Mouse (Mus musculus) myocyte (in vitro differentiated cells): ENCODE results near the gene Rabgap1l.

ENCODE experiments used
- E2F4 ChIP-seq: IDR thresholded peaks from one replicate; pipeline ENCODE4 v1.6.1; 2011; ENCODE audit warnings: mild to moderate bottlenecking, control low read depth, moderate library complexity; ENCODE audit not compliant: insufficient read depth
- MAX ChIP-seq: IDR thresholded peaks from one replicate; pipeline ENCODE4 v1.6.1; 2011; ENCODE audit warnings: low read depth, mild to moderate bottlenecking, control low read depth
- MYOD1 ChIP-seq, 3 experiments: IDR thresholded peaks; one replicate each; pipeline ENCODE4 v1.6.1; 2011; ENCODE audit warnings: control low read depth in 2 of 3, low read depth in 2 of 3, mild to moderate bottlenecking in 2 of 3, moderate library complexity in 1 of 3; ENCODE audit not compliant: insufficient read length in 2 of 3, control insufficient read depth in 1 of 3
- MYOG ChIP-seq, 3 experiments: IDR thresholded peaks; one replicate each; pipeline ENCODE4 v1.6.1; 2011; ENCODE audit warnings: control low read depth in 2 of 3, low read depth in 2 of 3, mild to moderate bottlenecking in 2 of 3; ENCODE audit not compliant: insufficient read length in 2 of 3, control insufficient read depth in 1 of 3, insufficient read depth in 1 of 3
- POLR2A ChIP-seq: IDR thresholded peaks from one replicate; pipeline ENCODE4 v1.6.1; 2011; ENCODE audit warnings: low read depth, mild to moderate bottlenecking, control low read depth, moderate library complexity; ENCODE audit not compliant: insufficient read length
- POLR2AphosphoS2 ChIP-seq: IDR thresholded peaks from one replicate; pipeline ENCODE4 v1.6.1; 2011; ENCODE audit warnings: low read depth, control low read depth; ENCODE audit not compliant: insufficient read length
- TCF12 ChIP-seq: IDR thresholded peaks from one replicate; pipeline ENCODE4 v1.6.1; 2011; ENCODE audit warnings: mild to moderate bottlenecking, control low read depth; ENCODE audit not compliant: poor library complexity, insufficient read depth, severe bottlenecking
- TCF3 ChIP-seq: IDR thresholded peaks from one replicate; pipeline ENCODE4 v1.6.1; 2011; ENCODE audit warnings: low read depth, control low read depth; ENCODE audit not compliant: insufficient read length
- USF1 ChIP-seq: IDR thresholded peaks from one replicate; pipeline ENCODE4 v1.6.1; 2011; ENCODE audit warnings: low read depth, mild to moderate bottlenecking, control low read depth, moderate library complexity

GRCm38 (mm10) chr1:160277940-160278682 is 514.9 kb downstream of the Rabgap1l start:
- TF ChIP-seq POLR2A (no peak), E2F4 (no peak), MYOG (IDR thresholded peaks at IDR 0.05; ENCODE audit: control insufficient read depth in 1 of 3, insufficient read depth in 1 of 3, insufficient read length in 2 of 3, low read depth in 2 of 3) (no peak), MAX (no peak), TCF12 (no peak), MYOD1 (IDR thresholded peaks at IDR 0.05; ENCODE audit: control insufficient read depth in 1 of 3, insufficient read length in 2 of 3, low read depth in 2 of 3) (no peak), TCF3 (no peak), POLR2AphosphoS2 (no peak), USF1 (no peak)
